Mouse (Mus musculus): ENCODE data around the gene Nop2. TPM values are rescaled to one million over a fixed set of nuclear protein-coding genes. Genes with fewer than 3 reads are reported as not detected.
A peak's percentile ranks its signal among the peaks of the same experiment; 100 is the strongest.
"Not testable (repeated sequence)": the region's sequence is repeated elsewhere in the genome, so short reads cannot be mapped to it uniquely, and the experiment has no call there.

The Nop2 gene
- polyA plus RNA-seq, 1 experiment from 2014 or later: 46.8 TPM

GRCm38 (mm10) chr6:125160854-125161760, 29.4 kb downstream of the Nop2 start:
- Histone ChIP-seq H3K4me1 (ENCODE audit: control insufficient read depth, insufficient read depth, low read length) (peaks cover 15% of the 10 kb centered on the region), H3K9ac (ENCODE audit: low read length) (no peak overlapping the region; the same call in none of the 2 replicates), H3K27me3 (replicated peaks; ENCODE audit: control insufficient read depth, insufficient read depth, low read length) (no peaks in the 10 kb centered on the region), H3K36me3 (ENCODE audit: control insufficient read depth, insufficient read depth, low read length) (peaks cover 52% of the 10 kb centered on the region), H3K27ac (ENCODE audit: low read depth, low read length) (peak overlapping the region; percentile 27; the same call in 1 of the 2 replicates), H3K4me3 (ENCODE audit: low read depth, low read length) (no peak overlapping the region), H3K4me2 (ENCODE audit: low read length) (0 out of 2 replicates have a peak overlapping the region, but pooled peaks have one; percentile 9), H3K9me3 (replicated peaks; ENCODE audit: control insufficient read depth, low read length) (no peaks in the 10 kb centered on the region)
- DNase-seq (ENCODE audit: low spot score): peak; percentile 38
- 12% methylated on average over 22 of the region's 22 CpGs for WGBS
- no peak for ATAC-seq

- peak; percentile 82 for DNase-seq (ENCODE audit: low spot score)
- not testable (repeated sequence) for H3K9me3 ChIP-seq (replicated peaks; ENCODE audit: control insufficient read depth, low read length); H3K4me3 ChIP-seq (ENCODE audit: low read depth, low read length); ATAC-seq; H3K4me2 ChIP-seq (ENCODE audit: low read length); H3K27me3 ChIP-seq (replicated peaks; ENCODE audit: control insufficient read depth, insufficient read depth, low read length); H3K27ac ChIP-seq (ENCODE audit: low read depth, low read length); H3K9ac ChIP-seq (ENCODE audit: low read length)
- WGBS: 4% methylated on average over 3 of the region's 5 CpGs
- Histone ChIP-seq H3K36me3 (ENCODE audit: control insufficient read depth, insufficient read depth, low read length) (peaks cover 52% of the 10 kb centered on the region), H3K4me1 (ENCODE audit: control insufficient read depth, insufficient read depth, low read length) (peaks cover 21% of the 10 kb centered on the region)
These were observed 30.3 kb downstream of the Nop2 start for GRCm38 (mm10) chr6:125161971-125162370.

GRCm38 (mm10) chr6:125162615-125163305, 31.1 kb downstream of the Nop2 start:
- H3K4me1 ChIP-seq (ENCODE audit: control insufficient read depth, insufficient read depth, low read length): peaks cover 29% of the 10 kb centered on the region
- not testable (repeated sequence) for H3K27ac ChIP-seq (ENCODE audit: low read depth, low read length); ATAC-seq; H3K27me3 ChIP-seq (replicated peaks; ENCODE audit: control insufficient read depth, insufficient read depth, low read length); H3K4me2 ChIP-seq (ENCODE audit: low read length); DNase-seq (ENCODE audit: low spot score); H3K9me3 ChIP-seq (replicated peaks; ENCODE audit: control insufficient read depth, low read length); H3K9ac ChIP-seq (ENCODE audit: low read length); H3K4me3 ChIP-seq (ENCODE audit: low read depth, low read length)
- peaks cover 57% of the 10 kb centered on the region for H3K36me3 ChIP-seq (ENCODE audit: control insufficient read depth, insufficient read depth, low read length)
- WGBS: 75% methylated on average over 8 of the region's 16 CpGs

- peak overlapping the region; percentile 97 for H3K9ac ChIP-seq (ENCODE audit: low read length)
- no peak for ATAC-seq
- H3K27me3 ChIP-seq (replicated peaks; ENCODE audit: control insufficient read depth, insufficient read depth, low read length): no peaks in the 10 kb centered on the region
- peak overlapping the region; percentile 91 for H3K27ac ChIP-seq (ENCODE audit: low read depth, low read length)
- H3K36me3 ChIP-seq (ENCODE audit: control insufficient read depth, insufficient read depth, low read length): peaks cover 63% of the 10 kb centered on the region
- peaks cover 29% of the 10 kb centered on the region for H3K4me1 ChIP-seq (ENCODE audit: control insufficient read depth, insufficient read depth, low read length)
- 4% methylated on average over 20 of the region's 20 CpGs for WGBS
- H3K9me3 ChIP-seq (replicated peaks; ENCODE audit: control insufficient read depth, low read length): no peaks in the 10 kb centered on the region
- DNase-seq (ENCODE audit: low spot score): no peak
- peak overlapping the region; percentile 99 for H3K4me3 ChIP-seq (ENCODE audit: low read depth, low read length)
- H3K4me2 ChIP-seq (ENCODE audit: low read length): peak overlapping the region; percentile 96
These were observed 32.3 kb downstream of the Nop2 start for GRCm38 (mm10) chr6:125163801-125164657.

GRCm38 (mm10) chr6:125164672-125165327, 33.1 kb downstream of the Nop2 start:
- DNase-seq (ENCODE audit: low spot score): peak; percentile 80

GRCm38 (mm10) chr6:125165328-125165891, 33.7 kb downstream of the Nop2 start:
- H3K4me2 ChIP-seq (ENCODE audit: low read length): peak overlapping the region; percentile 96
- H3K27me3 ChIP-seq (replicated peaks; ENCODE audit: control insufficient read depth, insufficient read depth, low read length): no peaks in the 10 kb centered on the region
- H3K36me3 ChIP-seq (ENCODE audit: control insufficient read depth, insufficient read depth, low read length): peaks cover 63% of the 10 kb centered on the region
- WGBS: under 1% methylated on average over 36 of the region's 36 CpGs
- peaks cover 29% of the 10 kb centered on the region for H3K4me1 ChIP-seq (ENCODE audit: control insufficient read depth, insufficient read depth, low read length)
- ATAC-seq (peak; percentile 93), DNase-seq (ENCODE audit: low spot score) (peak; percentile 98)
- H3K4me3 ChIP-seq (ENCODE audit: low read depth, low read length): peak overlapping the region; percentile 99
- H3K9me3 ChIP-seq (replicated peaks; ENCODE audit: control insufficient read depth, low read length): no peaks in the 10 kb centered on the region
- peak overlapping the region; percentile 91 for H3K27ac ChIP-seq (ENCODE audit: low read depth, low read length)
- H3K9ac ChIP-seq (ENCODE audit: low read length): peak overlapping the region; percentile 97

More at GRCm38 (mm10) chr6:125164672-125165327, 33.1 kb downstream of the Nop2 start:
- peak overlapping the region; percentile 97 for H3K9ac ChIP-seq (ENCODE audit: low read length)
- peaks cover 29% of the 10 kb centered on the region for H3K4me1 ChIP-seq (ENCODE audit: control insufficient read depth, insufficient read depth, low read length)
- no peaks in the 10 kb centered on the region for H3K27me3 ChIP-seq (replicated peaks; ENCODE audit: control insufficient read depth, insufficient read depth, low read length)
- no peaks in the 10 kb centered on the region for H3K9me3 ChIP-seq (replicated peaks; ENCODE audit: control insufficient read depth, low read length)
- ATAC-seq: peak; percentile 42
- H3K4me3 ChIP-seq (ENCODE audit: low read depth, low read length): peak overlapping the region; percentile 99
- H3K27ac ChIP-seq (ENCODE audit: low read depth, low read length): peak overlapping the region; percentile 91
- peak overlapping the region; percentile 96 for H3K4me2 ChIP-seq (ENCODE audit: low read length)
- under 1% methylated on average over 39 of the region's 39 CpGs for WGBS
- H3K36me3 ChIP-seq (ENCODE audit: control insufficient read depth, insufficient read depth, low read length): peaks cover 63% of the 10 kb centered on the region

- H3K27me3 ChIP-seq (replicated peaks; ENCODE audit: control insufficient read depth, insufficient read depth, low read length): no peaks in the 10 kb centered on the region
- peak; percentile 70 for DNase-seq (ENCODE audit: low spot score)
These were observed 34.5 kb downstream of the Nop2 start, which contains the start of gene Gapdh for GRCm38 (mm10) chr6:125166051-125166751. Gene Gapdh (minus strand): TSS chr6:125166467.

More at GRCm38 (mm10) chr6:125166051-125166751, 34.5 kb downstream of the Nop2 start, which contains the start of gene Gapdh:
- under 1% methylated on average over 18 of the region's 18 CpGs for WGBS
- no peaks in the 10 kb centered on the region for H3K9me3 ChIP-seq (replicated peaks; ENCODE audit: control insufficient read depth, low read length)
- peak within 1 kb of the TSS; percentile 99 for H3K4me3 ChIP-seq (ENCODE audit: low read depth, low read length)
- peak within 1 kb of the TSS; percentile 96 for H3K4me2 ChIP-seq (ENCODE audit: low read length)
- peak within 1 kb of the TSS; percentile 97 for H3K9ac ChIP-seq (ENCODE audit: low read length)
- peaks cover 63% of the 10 kb centered on the region for H3K36me3 ChIP-seq (ENCODE audit: control insufficient read depth, insufficient read depth, low read length)
- H3K4me1 ChIP-seq (ENCODE audit: control insufficient read depth, insufficient read depth, low read length): peaks cover 29% of the 10 kb centered on the region
- ATAC-seq: peak; percentile 14
- peak within 1 kb of the TSS; percentile 91 for H3K27ac ChIP-seq (ENCODE audit: low read depth, low read length)
